Mouse (Mus musculus) lung, postnatal 0 days (tissue): ENCODE results near the gene Acap2.

ENCODE experiments used
- CTCF ChIP-seq: IDR thresholded peaks from 2 replicates; pipeline ENCODE4 v1.5.1; 2016; ENCODE audit warnings: antibody characterized with exemption, mild to moderate bottlenecking
- EP300 ChIP-seq: IDR thresholded peaks from 2 replicates; pipeline ENCODE4 v1.6.1; 2016; ENCODE audit warnings: antibody characterized with exemption, mild to moderate bottlenecking, control low read depth

DNA sequence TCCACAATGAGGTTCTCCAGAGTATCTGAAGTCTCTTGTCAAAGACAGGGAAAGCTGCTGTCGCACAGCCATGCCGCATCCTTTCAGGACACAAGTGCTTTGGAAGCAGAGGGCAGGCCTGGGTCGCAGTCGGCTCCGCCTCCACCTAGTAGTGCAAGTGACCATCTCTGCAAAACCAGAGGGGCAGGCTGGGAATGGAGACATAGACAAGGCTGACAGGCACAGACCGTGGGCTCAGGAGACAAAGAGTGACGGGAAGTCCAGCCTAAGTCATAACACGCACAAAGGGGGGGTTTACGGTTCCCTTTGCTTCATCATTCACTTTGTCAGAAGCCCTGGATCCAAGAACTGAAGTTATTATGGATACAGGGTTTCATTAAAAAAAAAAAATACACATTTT is 107.9 kb downstream of the Acap2 start:
- TF ChIP-seq EP300 (no peak), CTCF (no peak)
